Mouse (Mus musculus) A20 (cell line): ENCODE results near the gene Filip1l.

ENCODE experiments used
- DNase-seq: peaks from one replicate; pipeline ENCODE4 v3.0.0-alpha.2; 2011; ENCODE audit warnings: low read depth, low spot score

The Filip1l gene

GRCm38 (mm10) chr16:57526893-57527292, 174.0 kb downstream of the Filip1l start:
- DNase-seq: no peak

DNA sequence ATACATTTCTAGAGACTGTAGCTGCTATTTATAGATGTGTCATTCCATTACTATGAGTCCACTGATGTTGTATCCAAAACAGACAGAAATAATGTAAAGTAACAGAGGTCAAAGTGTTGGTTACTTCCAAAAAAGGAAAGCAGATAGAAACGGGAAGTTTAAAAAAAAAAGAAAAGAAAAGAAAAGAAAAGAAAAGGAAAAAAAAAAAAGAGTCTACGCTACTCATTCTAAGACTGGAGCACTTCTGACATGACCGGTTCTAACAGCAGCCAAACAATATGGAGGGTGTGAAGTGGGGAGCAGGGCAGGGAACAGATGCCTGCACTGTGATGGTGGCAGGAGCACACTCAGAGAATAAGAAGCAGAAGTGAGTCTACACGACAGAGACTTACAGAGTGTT, 175.6 kb downstream of the Filip1l start:
- no peak for DNase-seq

DNA sequence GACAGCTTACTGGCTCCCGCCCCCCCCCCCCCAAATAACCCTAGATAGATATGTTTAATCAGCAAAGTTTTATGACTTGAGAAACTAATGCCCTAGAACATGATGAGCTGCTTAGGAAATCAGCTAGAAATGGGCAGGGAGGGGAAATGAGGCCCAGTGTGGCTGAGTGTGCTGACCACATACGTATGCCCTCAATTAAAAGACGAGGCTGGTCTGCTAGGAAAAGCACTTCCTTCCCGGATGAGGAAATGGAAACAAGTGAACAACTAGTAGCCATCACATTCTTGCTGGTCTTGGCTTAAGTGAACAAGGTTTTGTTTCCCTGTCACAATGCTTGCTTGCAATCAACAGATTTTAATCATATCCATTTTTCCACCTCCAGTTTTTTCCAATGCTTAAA, 177.7 kb downstream of the Filip1l start:
- DNase-seq: no peak

DNA sequence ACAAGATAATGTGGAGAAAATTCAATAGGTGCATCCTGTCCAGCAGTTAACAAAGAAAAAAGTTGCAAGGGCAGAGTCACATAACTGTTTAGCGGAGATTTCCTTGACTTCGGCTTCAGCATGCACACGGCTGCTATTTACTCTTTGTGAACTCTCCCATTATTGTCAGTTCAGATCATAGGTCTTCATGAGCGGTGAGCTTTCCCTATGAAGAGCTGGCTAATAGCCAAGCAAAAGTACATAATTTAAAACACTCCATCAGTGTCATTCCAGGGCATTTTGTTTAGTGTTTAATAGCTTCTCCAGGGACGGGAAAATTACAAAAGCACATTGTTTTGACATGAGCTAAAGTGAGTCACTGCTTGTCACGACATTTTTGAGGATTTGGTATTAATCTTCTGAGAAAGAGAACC, 179.2 kb downstream of the Filip1l start:
- no peak for DNase-seq

- DNase-seq: peak; percentile 58
Observed at GRCm38 (mm10) chr16:57534365-57534764, 181.5 kb downstream of the Filip1l start.

DNA sequence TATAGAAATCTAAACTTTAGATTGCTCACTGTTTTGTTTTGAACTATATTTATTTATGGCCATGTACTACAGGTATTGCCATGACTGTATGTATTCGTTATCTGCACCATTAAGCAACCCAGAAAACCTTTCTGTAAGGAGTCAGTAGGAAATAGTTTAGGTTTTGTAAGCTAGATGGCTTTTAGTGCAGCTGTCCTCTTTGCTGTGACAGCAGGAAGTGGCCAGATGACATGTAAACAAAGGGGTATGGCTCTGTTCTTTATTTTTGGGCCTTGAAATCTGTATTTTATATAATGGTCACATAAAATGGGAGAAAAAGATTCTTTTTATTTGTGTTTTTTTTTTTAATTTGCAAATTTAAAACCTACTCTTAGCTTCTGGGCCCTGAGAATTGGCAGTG, 181.9 kb downstream of the Filip1l start:
- DNase-seq: peak; percentile 53

DNA sequence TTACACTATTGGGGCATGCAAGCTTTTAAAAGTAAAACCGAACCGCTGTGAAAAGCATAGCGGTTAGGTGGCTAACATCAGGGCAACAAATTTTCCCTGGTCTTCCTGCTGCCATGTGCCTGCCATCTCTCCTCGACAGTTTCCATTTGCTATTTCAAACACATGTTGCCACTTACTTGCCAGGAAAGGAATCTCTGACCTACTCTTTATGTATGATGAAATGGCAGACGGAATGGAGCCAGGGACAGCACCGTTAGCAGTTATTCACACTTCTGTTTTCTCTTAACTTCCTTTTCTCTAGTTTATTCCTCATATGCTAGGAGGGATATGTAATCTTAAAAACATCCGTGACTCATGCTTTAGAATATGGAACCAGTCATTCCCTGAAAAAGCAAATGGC, 183.6 kb downstream of the Filip1l start:
- peak; percentile 37 for DNase-seq

DNA sequence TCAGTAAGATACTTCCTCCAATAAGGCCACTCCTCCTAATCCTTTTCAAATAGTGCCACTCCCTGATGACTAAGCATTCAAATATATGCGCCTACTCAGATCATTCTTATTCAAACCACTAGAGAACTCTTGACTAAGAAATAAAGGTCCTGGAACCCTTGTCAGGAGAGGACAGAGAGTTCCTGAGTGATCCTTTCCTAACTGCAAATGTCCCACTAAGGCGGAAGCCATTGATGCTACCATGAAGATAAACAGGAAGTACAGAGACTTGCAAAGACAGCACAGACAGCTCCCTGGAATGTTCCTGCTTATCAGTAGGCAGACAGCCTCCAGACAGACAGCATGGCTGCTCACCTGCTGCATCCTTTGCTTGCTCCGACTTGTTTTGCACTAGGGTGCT, 190.3 kb downstream of the Filip1l start:
- DNase-seq: no peak

GRCm38 (mm10) chr16:57544441-57544840, 191.5 kb downstream of the Filip1l start:
- no peak for DNase-seq

DNA sequence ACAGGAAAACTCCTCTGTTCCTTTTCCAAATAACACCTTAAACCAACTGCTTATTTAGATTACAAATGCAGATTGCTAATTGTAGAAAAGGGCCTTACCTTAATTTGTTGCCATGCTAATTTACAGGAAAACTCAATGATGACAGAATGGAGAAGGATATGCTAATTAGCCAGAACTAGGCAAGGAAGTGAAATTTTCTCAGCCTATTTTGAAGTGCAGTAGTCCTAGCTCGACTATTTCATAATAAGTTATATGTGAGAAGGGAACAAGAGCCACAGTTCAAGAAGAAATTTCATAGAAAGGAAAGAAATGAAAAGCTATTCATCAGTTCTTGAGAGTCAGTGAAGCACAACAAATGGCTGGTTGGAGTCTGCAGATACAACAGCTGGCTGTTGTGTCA, 193.5 kb downstream of the Filip1l start:
- peak; percentile 19 for DNase-seq

DNA sequence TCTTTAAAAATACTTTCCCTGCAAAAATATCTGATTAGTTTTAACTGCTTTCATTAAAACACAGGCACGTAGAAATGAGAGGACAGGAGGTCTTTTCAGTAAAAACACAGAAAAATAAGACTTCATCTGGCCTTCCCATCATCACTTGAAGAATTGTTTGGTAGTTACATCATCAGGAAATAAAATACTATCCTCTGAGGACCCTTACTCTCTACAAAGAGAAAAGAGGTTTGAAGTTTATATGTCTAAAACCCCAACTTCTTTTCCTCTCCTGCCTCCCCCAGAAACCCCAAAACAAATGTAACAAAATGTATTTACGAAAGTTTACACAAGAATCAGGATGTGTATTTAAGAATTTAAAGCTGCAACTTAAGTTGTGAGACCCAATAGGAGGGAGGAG, 195.7 kb downstream of the Filip1l start:
- DNase-seq: no peak

DNA sequence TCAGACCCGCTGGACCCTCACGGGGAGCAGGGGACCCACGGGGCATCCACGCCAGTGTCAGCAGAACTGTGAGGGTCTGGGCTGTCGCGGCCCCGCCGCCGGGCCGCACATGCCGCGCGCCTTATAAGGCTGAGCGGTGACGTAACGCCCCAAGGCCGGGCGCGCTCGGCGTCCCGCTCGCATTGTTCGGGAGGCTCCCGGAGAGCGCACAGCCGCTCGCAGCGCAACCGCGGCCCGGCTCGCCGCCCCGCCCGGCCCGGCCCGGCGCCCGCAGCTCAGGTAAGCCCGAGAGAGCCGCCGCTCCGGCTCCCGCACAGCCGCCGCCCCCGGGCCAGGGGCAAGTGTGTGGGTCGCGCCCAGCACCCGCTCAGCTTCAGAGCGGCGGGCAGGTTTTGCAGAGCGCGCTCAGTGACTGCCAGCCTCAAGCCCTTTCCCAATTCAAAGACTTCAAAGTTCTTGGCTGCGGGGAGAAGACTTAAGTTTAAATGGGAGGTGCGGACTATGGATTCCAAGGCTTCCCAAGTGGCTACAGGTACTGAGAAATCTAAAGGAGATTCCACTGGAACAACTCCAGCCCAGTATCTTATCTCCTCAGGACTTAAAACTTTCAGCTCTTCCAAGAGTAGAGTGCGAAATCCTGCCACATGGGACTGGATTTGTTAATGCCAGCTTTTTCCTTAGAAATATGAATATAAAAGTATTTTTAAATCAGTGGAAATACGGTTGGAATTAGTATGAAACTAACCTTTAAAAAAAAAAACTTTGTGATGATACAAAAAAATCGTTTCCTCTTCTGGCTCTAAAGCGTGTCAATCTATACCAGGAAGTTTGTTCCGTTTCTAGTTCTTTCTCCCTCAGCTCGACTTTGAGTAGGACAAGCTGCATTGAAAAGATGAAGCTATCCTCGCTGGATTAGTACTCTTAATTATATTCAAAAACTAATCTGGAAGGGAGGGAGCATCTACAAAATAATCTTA, 196.5 kb downstream of the Filip1l start:
- DNase-seq: peak; percentile 73

GRCm38 (mm10) chr16:57550088-57550487, 197.2 kb downstream of the Filip1l start:
- DNase-seq: peak; percentile 80

DNA sequence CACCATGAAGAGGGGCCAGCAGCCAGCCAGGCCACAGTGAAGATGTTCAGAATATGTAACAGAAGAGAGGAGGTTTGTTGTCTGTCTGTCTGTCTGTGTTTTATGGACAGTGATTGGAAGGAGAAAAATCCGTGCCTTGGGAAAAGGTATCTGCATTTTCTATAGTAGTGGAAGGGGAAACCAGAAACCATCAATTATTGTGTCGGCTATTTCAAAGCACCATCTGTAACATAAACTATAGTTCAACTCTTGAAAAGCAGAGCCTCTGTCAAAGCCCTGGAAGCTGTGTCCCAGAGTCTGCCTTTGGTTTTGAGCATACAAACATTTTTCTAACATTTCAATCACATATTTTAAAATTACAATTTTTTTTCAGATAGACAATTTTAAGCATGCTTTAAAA, 197.9 kb downstream of the Filip1l start:
- no peak for DNase-seq

DNA sequence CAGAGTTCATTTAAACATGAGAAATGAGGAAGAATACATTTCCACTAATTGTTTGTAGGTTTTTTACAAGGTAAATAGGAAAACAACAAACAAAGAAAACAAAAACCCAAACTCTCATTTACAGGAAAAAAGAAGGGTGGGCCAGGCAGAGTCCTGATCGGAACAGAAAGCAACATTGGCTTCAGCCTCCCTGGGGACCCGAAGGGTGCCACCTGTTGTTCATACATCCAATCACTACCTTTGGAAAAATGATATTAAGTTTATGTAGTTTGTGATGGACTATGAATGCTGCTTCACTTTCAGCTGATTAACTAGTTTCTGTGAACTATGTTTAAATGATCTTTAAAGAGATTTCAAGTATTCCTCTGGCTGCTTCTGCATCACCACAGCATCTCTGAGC, 198.7 kb downstream of the Filip1l start:
- DNase-seq: no peak

GRCm38 (mm10) chr16:57552709-57553108, 199.8 kb downstream of the Filip1l start:
- DNase-seq: no peak

DNA sequence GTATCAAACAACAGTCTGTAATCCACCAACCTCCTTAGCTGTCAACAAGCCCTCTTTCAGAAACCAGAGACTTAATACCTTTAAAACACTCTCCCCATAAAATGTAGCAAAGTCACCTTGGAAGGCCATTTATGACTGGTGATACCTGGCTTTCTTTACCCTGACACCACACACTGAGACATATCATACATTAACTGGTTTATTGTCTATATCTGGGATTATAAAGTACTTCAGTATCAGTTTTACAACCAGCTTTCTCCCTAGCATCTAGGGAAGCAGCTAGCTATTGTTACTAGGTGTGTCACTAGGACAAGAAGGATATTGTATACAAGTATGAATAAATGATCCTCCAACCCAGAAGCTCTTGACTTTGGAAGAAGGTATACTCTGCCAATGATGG, 200.3 kb downstream of the Filip1l start:
- no peak for DNase-seq

GRCm38 (mm10) chr16:57554886-57555400, 202.1 kb downstream of the Filip1l start:
- DNase-seq: no peak

GRCm38 (mm10) chr16:57555667-57556066, 202.8 kb downstream of the Filip1l start:
- no peak for DNase-seq

DNA sequence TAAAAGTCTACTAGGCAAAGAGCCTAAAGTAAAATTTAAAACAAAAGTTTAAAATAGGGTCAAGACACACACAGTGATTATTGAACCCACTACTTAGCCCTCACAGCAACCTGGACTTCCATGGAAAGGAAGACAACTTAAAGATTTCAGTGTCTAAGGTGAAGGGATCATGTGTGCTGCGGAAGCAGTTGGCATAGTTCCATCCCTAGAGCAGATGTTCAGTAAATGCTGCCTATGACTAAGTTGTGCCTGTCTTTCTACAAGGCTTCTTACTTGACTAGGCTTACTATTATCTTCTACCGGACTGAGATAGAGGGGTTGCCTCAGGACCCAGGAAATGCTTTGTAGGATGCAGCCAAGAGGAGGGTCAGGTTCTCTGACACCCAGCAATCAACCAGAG, 203.4 kb downstream of the Filip1l start:
- no peak for DNase-seq

- DNase-seq: no peak
Observed at GRCm38 (mm10) chr16:57558258-57558657, 205.4 kb downstream of the Filip1l start.

DNA sequence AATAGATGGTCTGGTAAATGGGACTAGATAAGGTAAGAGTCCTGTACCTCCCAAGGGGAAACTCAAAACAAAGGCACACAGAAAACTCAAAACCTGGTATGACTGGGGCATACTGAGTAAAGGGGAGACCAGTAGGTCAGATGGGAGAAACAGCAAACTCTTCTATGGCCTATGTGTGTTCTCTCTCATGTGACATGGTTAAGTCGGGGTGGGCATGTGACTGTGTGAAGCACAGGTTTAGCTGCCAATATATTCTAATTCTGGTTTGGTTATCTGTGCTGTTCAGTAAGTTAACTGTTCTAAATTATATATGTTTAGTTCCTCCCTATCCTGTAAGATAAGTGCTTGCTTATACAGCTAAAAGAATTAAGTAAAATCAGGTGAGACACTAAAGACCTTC, 207.3 kb downstream of the Filip1l start:
- no peak for DNase-seq

DNA sequence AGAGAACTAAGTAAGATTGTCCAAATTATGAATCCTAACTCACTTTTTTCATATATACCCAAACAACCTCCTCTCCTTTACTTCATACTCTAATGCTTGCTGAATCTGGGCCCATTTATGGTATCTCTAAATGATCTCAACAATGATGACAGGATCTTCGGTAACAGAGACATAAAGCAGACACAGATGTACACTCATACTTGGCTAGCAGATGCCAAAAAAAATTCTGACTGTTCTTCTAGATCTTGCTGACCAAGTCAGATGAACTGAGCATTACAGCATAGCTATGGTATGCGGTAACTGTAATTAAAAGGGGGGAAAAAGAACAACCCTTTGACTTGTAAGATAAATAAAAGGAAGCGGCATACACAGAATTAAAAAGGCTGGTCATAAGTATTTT, 210.6 kb downstream of the Filip1l start:
- no peak for DNase-seq
